Mouse (Mus musculus): ENCODE results near the gene Pter. TPM values are rescaled to one million over a fixed set of nuclear protein-coding genes. Genes with fewer than 3 reads are reported as not detected.

Gene Pter
- polyA plus RNA-seq, 1 experiment from 2014 or later = 7.2 TPM

GRCm38 (mm10) chr2:12984901-12985732 is 61.3 kb downstream of the Pter start:
- no peaks in the 10 kb centered on the region; the same call in 1 of the 2 replicates for H3K36me3 ChIP-seq (ENCODE audit: control insufficient read depth, insufficient read depth)
- WGBS = 88% methylated on average over 4 of the region's 4 CpGs
- H3K4me3 ChIP-seq (ENCODE audit: low read depth, low read length) = no peak overlapping the region
- H3K4me2 ChIP-seq (replicated peaks; ENCODE audit: low read depth) = no peak overlapping the region
- no peaks in the 10 kb centered on the region for H3K27me3 ChIP-seq (replicated peaks; ENCODE audit: control insufficient read depth, insufficient read depth, low read length)
- TF ChIP-seq CTCF (IDR thresholded peaks at IDR 0.05; ENCODE audit: low read depth) = no peak
- ATAC-seq = no peak
- no peaks in the 10 kb centered on the region for H3K9me3 ChIP-seq (ENCODE audit: control insufficient read depth)
- H3K9ac ChIP-seq (ENCODE audit: low read depth, low read length) = no peak overlapping the region
- H3K27ac ChIP-seq (ENCODE audit: low read depth, low read length) = no peak overlapping the region
- no peaks in the 10 kb centered on the region for H3K4me1 ChIP-seq (replicated peaks; ENCODE audit: control insufficient read depth, insufficient read depth, low read length)

GRCm38 (mm10) chr2:13000026-13000425 is 76.2 kb downstream of the Pter start:
- Histone ChIP-seq H3K27ac (ENCODE audit: low read depth, low read length) (no peak overlapping the region), H3K9ac (ENCODE audit: low read depth, low read length) (no peak overlapping the region), H3K4me1 (replicated peaks; ENCODE audit: control insufficient read depth, insufficient read depth, low read length) (no peaks in the 10 kb centered on the region), H3K36me3 (ENCODE audit: control insufficient read depth, insufficient read depth) (0 out of 2 replicates have a peak, but pooled peaks cover 3% of the 10 kb centered on the region), H3K4me2 (replicated peaks; ENCODE audit: low read depth) (no peak overlapping the region), H3K9me3 (ENCODE audit: control insufficient read depth) (no peaks in the 10 kb centered on the region), H3K4me3 (ENCODE audit: low read depth, low read length) (no peak overlapping the region), H3K27me3 (replicated peaks; ENCODE audit: control insufficient read depth, insufficient read depth, low read length) (no peaks in the 10 kb centered on the region)
- ATAC-seq = no peak
- TF ChIP-seq CTCF (IDR thresholded peaks at IDR 0.05; ENCODE audit: low read depth) = no peak
- 69% methylated on average over 2 of the region's 2 CpGs for WGBS

GRCm38 (mm10) chr2:13008433-13008832 is 84.6 kb downstream of the Pter start:
- H3K27me3 ChIP-seq (replicated peaks; ENCODE audit: control insufficient read depth, insufficient read depth, low read length) = peaks cover 38% of the 10 kb centered on the region
- peaks cover 8% of the 10 kb centered on the region; the same call in 1 of the 2 replicates for H3K4me1 ChIP-seq (replicated peaks; ENCODE audit: control insufficient read depth, insufficient read depth, low read length)
- peak; percentile 36; the same call in 1 of the 2 replicates for TF ChIP-seq CTCF (IDR thresholded peaks at IDR 0.05; ENCODE audit: low read depth)
- no peak overlapping the region for H3K9ac ChIP-seq (ENCODE audit: low read depth, low read length)
- 93% methylated on average over 1 of the region's 1 CpGs for WGBS
- no peak overlapping the region for H3K4me2 ChIP-seq (replicated peaks; ENCODE audit: low read depth)
- no peaks in the 10 kb centered on the region for H3K36me3 ChIP-seq (ENCODE audit: control insufficient read depth, insufficient read depth)
- no peak overlapping the region for H3K4me3 ChIP-seq (ENCODE audit: low read depth, low read length)
- no peaks in the 10 kb centered on the region for H3K9me3 ChIP-seq (ENCODE audit: control insufficient read depth)
- no peak for ATAC-seq
- H3K27ac ChIP-seq (ENCODE audit: low read depth, low read length) = no peak overlapping the region

- WGBS = 26% methylated on average over 18 of the region's 18 CpGs
These were observed 85.6 kb downstream of the Pter start for GRCm38 (mm10) chr2:13009261-13009972.

GRCm38 (mm10) chr2:13010030-13010459 is 86.2 kb downstream of the Pter start:
- no peak for TF ChIP-seq CTCF (IDR thresholded peaks at IDR 0.05; ENCODE audit: low read depth)
- peak overlapping the region; percentile 98 for H3K4me2 ChIP-seq (replicated peaks; ENCODE audit: low read depth)

More at GRCm38 (mm10) chr2:13009261-13009972, 85.6 kb downstream of the Pter start:
- ATAC-seq = no peak
- Histone ChIP-seq H3K9ac (ENCODE audit: low read depth, low read length) (no peak overlapping the region), H3K36me3 (ENCODE audit: control insufficient read depth, insufficient read depth) (no peaks in the 10 kb centered on the region), H3K27ac (ENCODE audit: low read depth, low read length) (no peak overlapping the region), H3K9me3 (ENCODE audit: control insufficient read depth) (no peaks in the 10 kb centered on the region), H3K27me3 (replicated peaks; ENCODE audit: control insufficient read depth, insufficient read depth, low read length) (peaks cover 38% of the 10 kb centered on the region), H3K4me1 (replicated peaks; ENCODE audit: control insufficient read depth, insufficient read depth, low read length) (peaks cover 8% of the 10 kb centered on the region; the same call in 1 of the 2 replicates), H3K4me2 (replicated peaks; ENCODE audit: low read depth) (peak overlapping the region; percentile 98), H3K4me3 (ENCODE audit: low read depth, low read length) (peak overlapping the region; percentile 58)
- TF ChIP-seq CTCF (IDR thresholded peaks at IDR 0.05; ENCODE audit: low read depth) = no peak

More at GRCm38 (mm10) chr2:13010030-13010459, 86.2 kb downstream of the Pter start:
- WGBS = 6% methylated on average over 31 of the region's 31 CpGs
- Histone ChIP-seq H3K9me3 (ENCODE audit: control insufficient read depth) (no peaks in the 10 kb centered on the region), H3K4me3 (ENCODE audit: low read depth, low read length) (peak overlapping the region; percentile 58), H3K36me3 (ENCODE audit: control insufficient read depth, insufficient read depth) (no peaks in the 10 kb centered on the region), H3K9ac (ENCODE audit: low read depth, low read length) (no peak overlapping the region), H3K27me3 (replicated peaks; ENCODE audit: control insufficient read depth, insufficient read depth, low read length) (peaks cover 38% of the 10 kb centered on the region), H3K4me1 (replicated peaks; ENCODE audit: control insufficient read depth, insufficient read depth, low read length) (peaks cover 8% of the 10 kb centered on the region; the same call in 1 of the 2 replicates), H3K27ac (ENCODE audit: low read depth, low read length) (no peak overlapping the region)
- ATAC-seq = 0 out of 2 replicates have a peak, but pooled peaks have one; percentile 28

Measured in intestine, postnatal 0 days (tissue).